Mouse (Mus musculus) intestine, embryonic 14.5 days (tissue): ENCODE data around the gene Map7. TPM values are rescaled to one million over a fixed set of nuclear protein-coding genes. Genes with fewer than 3 reads are reported as not detected.

ENCODE experiments used
- ATAC-seq: fragments of 200-750 bp; cut with Nextera tagmentation; replicated peaks from 2 replicates; pipeline ENCODE4 v1.8.0; 2017; ENCODE audit warnings: low read depth, moderate number of reproducible peaks, moderate TSS enrichment, moderate library complexity; ENCODE audit not compliant: low FRiP score, low TSS enrichment
- DNase-seq: peaks from one replicate; pipeline ENCODE4 v3.0.0-alpha.2; 2018; ENCODE audit warnings: low spot score
- H3K27ac ChIP-seq: fragments of 300-500 bp; sonication (generic); 2 replicates; pipeline ENCODE4 v1.5.1; 2014; ENCODE audit warnings: low read depth, mild to moderate bottlenecking, control low read depth
- H3K27me3 ChIP-seq: fragments of 300-500 bp; sonication (generic); replicated peaks from 2 replicates; pipeline ENCODE4 v1.6.1; 2014; ENCODE audit warnings: low read length, control low read depth; ENCODE audit not compliant: control insufficient read depth, insufficient read depth
- H3K36me3 ChIP-seq: fragments of 300-500 bp; sonication (generic); 2 replicates; pipeline ENCODE4 v1.6.1; 2014; ENCODE audit warnings: low read length, control low read depth; ENCODE audit not compliant: control insufficient read depth, insufficient read depth
- H3K4me1 ChIP-seq: fragments of 300-500 bp; sonication (generic); replicated peaks from 2 replicates; pipeline ENCODE4 v1.6.1; 2014; ENCODE audit warnings: low read length, control low read depth, mixed read lengths; ENCODE audit not compliant: control insufficient read depth, insufficient read depth
- H3K4me2 ChIP-seq: fragments of 300-500 bp; sonication (generic); 2 replicates; pipeline ENCODE4 v1.6.1; 2014; ENCODE audit warnings: low read length
- H3K4me3 ChIP-seq: fragments of 300-500 bp; sonication (generic); 2 replicates; pipeline ENCODE4 v1.5.1; 2014; ENCODE audit warnings: low read depth, low read length, control low read depth, mixed read lengths
- H3K9ac ChIP-seq: fragments of 300-500 bp; sonication (generic); 2 replicates; pipeline ENCODE4 v1.6.1; 2014; ENCODE audit warnings: mild to moderate bottlenecking, low read length
- H3K9me3 ChIP-seq: fragments of 300-500 bp; sonication (generic); 2 replicates; pipeline ENCODE4 v1.6.1; 2016; ENCODE audit warnings: low read length, control low read depth; ENCODE audit not compliant: control insufficient read depth
- WGBS: fragments of 180-500 bp; shearing (Covaris S2); extraction: QIAGEN DNeasy Blood & Tissue Kit; methylation state at CpG from one replicate; pipeline ENCODE4 v1.1.7; 2014; 5-methylcytosine and 5-hydroxymethylcytosine counted together
- polyA plus RNA-seq: library from polyadenylated mRNA; unstranded; fragments of >200 nt; fragmentation: Nextera tagmentation; extraction: Ambion mirVana; gene quantifications from 2 replicates; pipeline ENCODE4 v1.2.1, GENCODE M21; 2014

The Map7 gene
- polyA plus RNA-seq, 1 experiment from 2014 or later = 20.1 TPM

DNA sequence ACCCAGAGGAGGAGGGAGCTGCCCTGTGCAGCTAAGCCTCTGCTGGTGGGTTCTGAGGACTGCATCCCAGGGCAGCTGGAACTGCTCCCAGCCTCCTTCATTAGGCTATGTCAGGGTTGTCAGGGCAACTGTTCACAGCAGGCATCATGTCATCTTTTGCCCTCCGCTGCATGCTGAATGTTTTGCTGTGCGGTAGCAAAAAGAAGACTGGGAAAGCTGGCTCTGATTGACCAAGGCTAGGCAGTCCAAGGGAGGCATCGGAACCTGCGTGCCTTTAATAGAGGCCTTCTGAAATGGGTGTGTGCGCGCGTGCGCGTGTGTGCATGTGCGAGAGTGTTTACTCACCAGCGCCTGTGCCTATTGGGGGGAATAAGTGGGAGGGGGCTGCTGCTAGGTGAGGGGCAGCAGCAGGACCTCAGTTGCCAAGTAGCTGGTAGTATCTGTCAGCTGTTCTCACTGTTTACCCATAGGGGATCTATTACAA is 22.4 kb downstream of the Map7 start:
- peak; percentile 90 for ATAC-seq
- no peak overlapping the region for H3K9ac ChIP-seq
- H3K9me3 ChIP-seq = no peaks in the 10 kb centered on the region
- no peaks in the 10 kb centered on the region for H3K27me3 ChIP-seq
- H3K4me1 ChIP-seq = peaks cover 13% of the 10 kb centered on the region; the same call in 1 of the 2 replicates
- H3K4me2 ChIP-seq = peak overlapping the region; percentile 44
- no peaks in the 10 kb centered on the region for H3K36me3 ChIP-seq
- WGBS = 30% methylated on average over 11 of the region's 11 CpGs
- H3K27ac ChIP-seq = no peak overlapping the region
- no peak overlapping the region for H3K4me3 ChIP-seq
- DNase-seq = peak; percentile 83

DNA sequence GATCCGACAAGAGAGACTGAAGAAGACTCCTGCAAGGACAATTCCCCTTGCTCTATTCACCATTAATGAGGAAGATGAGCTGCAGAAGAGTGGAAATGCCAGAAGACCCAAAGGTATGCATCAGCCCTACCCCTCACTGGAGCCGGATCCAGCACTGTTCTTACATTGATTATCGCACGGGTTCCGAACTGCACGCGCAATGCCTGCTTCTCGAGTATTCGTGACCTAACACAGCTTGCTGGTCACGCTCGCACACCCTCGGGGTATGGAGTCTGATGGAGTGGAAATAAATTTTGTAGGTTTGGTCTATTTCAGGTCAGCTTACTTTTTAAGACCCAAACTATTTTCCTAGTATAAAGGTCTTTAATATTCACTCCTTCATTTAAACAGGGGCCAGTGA is 22.9 kb downstream of the Map7 start:
- Histone ChIP-seq H3K9me3 (no peaks in the 10 kb centered on the region), H3K9ac (no peak overlapping the region), H3K27ac (no peak overlapping the region), H3K4me3 (no peak overlapping the region), H3K36me3 (no peaks in the 10 kb centered on the region), H3K27me3 (no peaks in the 10 kb centered on the region), H3K4me1 (peaks cover 13% of the 10 kb centered on the region; the same call in 1 of the 2 replicates), H3K4me2 (peak overlapping the region; percentile 44)
- WGBS = 70% methylated on average over 12 of the region's 12 CpGs
- no peak for ATAC-seq
- no peak for DNase-seq

DNA sequence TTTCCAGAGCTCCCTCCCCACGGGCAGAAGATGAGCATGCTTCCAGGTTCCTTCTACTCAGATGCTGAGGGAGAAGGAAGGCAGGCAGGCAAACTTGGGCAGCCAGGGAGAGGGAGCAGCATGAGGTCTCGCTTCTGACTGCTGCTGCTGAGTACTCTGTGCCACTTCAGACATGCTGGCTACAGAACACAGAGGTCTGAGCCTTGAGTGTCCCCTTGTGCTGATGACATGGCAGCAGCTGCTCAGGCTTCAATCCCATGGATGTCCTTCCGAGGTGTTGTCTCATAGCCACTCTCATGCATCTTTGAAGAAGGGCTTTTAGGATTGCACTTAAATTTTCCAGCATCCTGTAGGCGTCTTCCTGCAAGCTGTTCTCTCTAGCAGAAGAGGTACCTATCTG is 23.5 kb downstream of the Map7 start:
- Histone ChIP-seq H3K27me3 (no peaks in the 10 kb centered on the region), H3K4me1 (peaks cover 13% of the 10 kb centered on the region; the same call in 1 of the 2 replicates), H3K36me3 (no peaks in the 10 kb centered on the region), H3K4me2 (no peak overlapping the region), H3K27ac (no peak overlapping the region), H3K9me3 (no peaks in the 10 kb centered on the region), H3K9ac (no peak overlapping the region), H3K4me3 (no peak overlapping the region)
- ATAC-seq (no peak), DNase-seq (no peak)
- 53% methylated on average over 4 of the region's 4 CpGs for WGBS

DNA sequence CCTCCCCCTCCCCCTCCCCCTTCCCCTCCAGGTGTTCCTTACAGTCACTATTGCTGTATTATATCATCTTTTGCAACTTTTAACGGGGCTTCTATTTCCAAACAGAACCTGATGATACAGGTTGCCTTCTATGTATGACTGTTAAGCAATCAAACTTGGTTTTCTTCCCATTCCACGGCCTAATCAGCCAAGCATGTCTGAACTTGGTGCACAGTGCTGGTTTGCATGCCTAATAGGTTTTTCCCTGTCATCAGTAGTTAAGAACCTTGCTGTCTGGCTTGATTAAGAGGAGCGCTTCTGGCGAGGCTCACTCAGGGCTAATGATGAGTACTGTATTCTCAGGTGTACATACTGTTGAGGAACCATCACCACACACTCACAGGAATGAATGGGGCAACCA is 25.5 kb downstream of the Map7 start:
- Histone ChIP-seq H3K4me2 (no peak overlapping the region), H3K27me3 (no peaks in the 10 kb centered on the region), H3K27ac (no peak overlapping the region), H3K36me3 (no peaks in the 10 kb centered on the region), H3K9ac (no peak overlapping the region), H3K4me1 (peaks cover 13% of the 10 kb centered on the region; the same call in 1 of the 2 replicates), H3K9me3 (no peaks in the 10 kb centered on the region), H3K4me3 (no peak overlapping the region)
- DNase-seq = no peak
- no peak for ATAC-seq
- WGBS = 83% methylated on average over 4 of the region's 4 CpGs

DNA sequence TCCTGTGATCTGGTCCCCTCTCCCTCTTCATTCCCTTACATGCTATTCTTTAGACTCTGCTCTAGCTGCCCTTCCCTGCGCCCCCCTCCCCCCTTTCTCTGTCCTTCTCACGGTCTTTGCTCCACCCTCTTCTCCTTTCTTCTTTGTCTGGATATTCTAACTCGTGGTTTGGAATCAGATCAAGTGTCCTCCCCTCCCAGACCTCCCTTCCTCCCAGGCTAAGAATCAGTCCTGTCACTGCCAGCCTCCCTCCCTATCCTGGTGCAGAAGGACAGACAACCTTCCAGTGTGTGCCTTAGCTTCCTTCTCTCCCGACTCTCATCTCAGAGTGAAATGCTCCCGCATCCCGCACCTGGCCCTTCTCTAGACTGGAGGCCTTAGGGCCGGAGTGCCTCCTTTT is 27.8 kb downstream of the Map7 start:
- DNase-seq (no peak), ATAC-seq (no peak)
- H3K4me2 ChIP-seq = no peak overlapping the region
- no peak overlapping the region for H3K27ac ChIP-seq
- H3K4me1 ChIP-seq = peaks cover 2% of the 10 kb centered on the region
- 67% methylated on average over 7 of the region's 7 CpGs for WGBS
- no peaks in the 10 kb centered on the region for H3K36me3 ChIP-seq
- H3K4me3 ChIP-seq = no peak overlapping the region
- no peaks in the 10 kb centered on the region for H3K27me3 ChIP-seq
- H3K9ac ChIP-seq = no peak overlapping the region
- no peaks in the 10 kb centered on the region for H3K9me3 ChIP-seq

DNA sequence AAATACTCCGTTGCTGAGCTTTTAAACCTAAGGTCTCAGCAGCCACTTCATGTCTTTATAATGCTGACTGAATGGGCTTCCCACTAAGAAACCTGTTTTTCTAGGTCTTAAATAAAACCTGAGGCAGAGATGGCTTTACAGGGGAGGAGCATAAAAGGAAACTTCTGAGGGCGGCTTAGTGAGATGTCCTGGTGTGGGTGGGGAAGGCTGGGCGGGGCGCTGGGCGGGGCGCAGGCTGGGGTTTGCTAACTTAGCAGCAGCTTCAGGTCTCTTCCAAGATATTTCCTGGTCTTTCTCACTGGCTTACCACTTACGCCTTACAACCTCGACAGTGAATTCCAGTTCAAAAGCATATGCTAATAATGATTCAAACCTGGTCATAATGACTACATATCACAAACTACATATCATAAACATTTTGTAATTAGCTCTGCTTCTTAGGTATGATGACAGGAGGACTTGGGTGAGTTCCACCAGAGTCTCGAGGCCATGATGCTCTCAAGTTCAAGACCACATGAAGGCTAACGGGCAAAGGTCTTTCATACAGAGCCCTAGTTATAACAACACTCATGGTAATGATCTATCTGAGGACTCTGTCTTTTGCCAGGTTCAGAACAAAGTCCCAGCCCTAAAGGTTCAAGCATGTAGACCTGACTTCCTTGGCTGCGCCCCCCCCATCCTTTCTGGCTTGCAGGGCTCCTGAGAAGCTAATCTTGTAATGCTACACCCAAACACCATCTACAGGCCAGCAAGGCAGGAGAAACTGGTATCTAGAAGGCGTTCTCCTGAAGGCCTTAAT is 30.7 kb downstream of the Map7 start:
- DNase-seq (peak; percentile 68), ATAC-seq (peak; percentile 80)
- Histone ChIP-seq H3K9me3 (no peaks in the 10 kb centered on the region), H3K36me3 (no peaks in the 10 kb centered on the region), H3K27ac (0 out of 2 replicates have a peak overlapping the region, but pooled peaks have one; percentile 25), H3K4me2 (no peak overlapping the region), H3K9ac (no peak overlapping the region), H3K27me3 (no peaks in the 10 kb centered on the region), H3K4me1 (no peaks in the 10 kb centered on the region; the same call in 1 of the 2 replicates), H3K4me3 (no peak overlapping the region)
- WGBS = 30% methylated on average over 12 of the region's 12 CpGs

DNA sequence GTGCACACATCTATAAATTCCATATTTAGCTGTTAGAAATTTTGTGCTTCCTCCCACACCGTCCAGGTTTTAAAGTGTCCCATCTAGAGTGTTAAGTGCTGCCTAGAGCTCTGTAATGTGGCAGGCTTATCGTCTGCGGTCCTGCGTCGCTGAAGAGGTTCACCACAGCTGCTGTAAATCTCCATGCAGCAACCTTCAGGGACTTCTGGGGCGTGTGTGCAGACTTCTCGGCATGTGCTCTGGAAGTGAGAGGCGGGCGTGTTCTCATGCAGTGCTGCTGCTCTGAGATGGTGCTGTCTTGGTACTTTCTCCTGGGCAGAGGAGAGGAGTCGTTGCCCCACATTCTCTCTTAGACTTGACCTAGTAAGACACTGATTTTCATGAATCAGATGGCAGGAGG is 32.9 kb downstream of the Map7 start:
- Histone ChIP-seq H3K36me3 (no peaks in the 10 kb centered on the region), H3K27ac (no peak overlapping the region), H3K27me3 (no peaks in the 10 kb centered on the region), H3K4me3 (no peak overlapping the region), H3K9ac (no peak overlapping the region), H3K4me2 (no peak overlapping the region), H3K9me3 (no peaks in the 10 kb centered on the region), H3K4me1 (no peaks in the 10 kb centered on the region; the same call in 1 of the 2 replicates)
- ATAC-seq (no peak), DNase-seq (no peak)
- WGBS = 27% methylated on average over 10 of the region's 10 CpGs

DNA sequence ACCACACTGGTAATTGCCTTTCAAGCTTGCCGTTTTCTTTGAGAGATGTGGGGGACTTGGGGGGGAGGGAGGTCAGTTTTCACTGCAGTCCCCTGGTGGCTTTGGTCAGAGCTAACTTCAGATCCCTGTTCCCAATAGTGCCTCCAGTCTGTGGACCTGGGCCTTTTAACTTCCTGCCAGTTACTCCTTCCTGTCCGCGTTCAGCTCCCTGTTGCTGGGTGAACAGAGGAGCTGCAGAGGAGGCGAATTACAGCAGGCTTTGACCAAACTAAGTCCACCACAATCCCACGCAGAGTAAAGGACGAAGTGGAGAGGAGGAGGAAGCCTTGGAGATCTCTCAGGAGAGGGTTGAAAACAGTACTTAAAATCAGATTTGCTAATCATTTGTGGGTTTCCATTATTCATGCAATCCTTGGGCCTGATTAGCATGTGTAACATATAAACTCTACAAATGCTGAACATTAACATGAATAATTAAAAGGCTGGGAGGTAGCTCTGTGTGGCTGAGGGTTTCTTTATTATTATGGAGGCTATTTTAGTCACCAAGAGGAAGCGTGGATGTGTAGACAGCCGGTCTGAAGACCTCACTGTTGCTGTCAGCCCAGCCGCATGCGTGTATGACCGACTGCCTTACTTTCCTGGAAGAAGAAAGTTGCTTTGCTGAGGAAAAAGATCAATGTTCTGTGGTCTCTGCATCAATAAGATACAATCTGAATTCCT is 33.6 kb downstream of the Map7 start:
- Histone ChIP-seq H3K36me3 (no peaks in the 10 kb centered on the region), H3K4me1 (no peaks in the 10 kb centered on the region; the same call in 1 of the 2 replicates), H3K27ac (no peak overlapping the region), H3K4me2 (no peak overlapping the region), H3K9ac (no peak overlapping the region), H3K9me3 (no peaks in the 10 kb centered on the region), H3K27me3 (no peaks in the 10 kb centered on the region), H3K4me3 (no peak overlapping the region)
- DNase-seq (no peak), ATAC-seq (no peak)
- 54% methylated on average over 11 of the region's 11 CpGs for WGBS
